Mouse (Mus musculus) cortical plate, adult 2 months (tissue): ENCODE measurements around the gene Slit1.

Experiments
- CTCF ChIP-seq: fragments of 200-500 bp; IDR thresholded peaks from 2 replicates; pipeline ENCODE4 v1.5.1; 2011; ENCODE audit warnings: mild to moderate bottlenecking, control low read depth, low read length; ENCODE audit not compliant: insufficient read depth; ENCODE audit errors: extremely low read depth
- POLR2A ChIP-seq: fragments of 200-500 bp; IDR thresholded peaks from 2 replicates; pipeline ENCODE4 v1.6.1; 2011; ENCODE audit warnings: mild to moderate bottlenecking, low read length, control low read depth; ENCODE audit not compliant: insufficient read depth; ENCODE audit errors: extremely low read depth

- TF ChIP-seq CTCF = no peak
- no peak for TF ChIP-seq POLR2A
Observed at GRCm38 (mm10) chr19:41734685-41735084, 8.8 kb downstream of the Slit1 start.
